Mouse (Mus musculus) midbrain, embryonic 13.5 days (tissue): ENCODE measurements at regions not wholly inside any gene's neighbourhood (a gene's known extent, or its start where the extent isn't known, plus 50 kb on each side); places are given as distances from the start of the nearest gene placed in this dataset.
A peak's percentile ranks its signal among the peaks of the same experiment; 100 is the strongest.
"Not testable (repeated sequence)": the region's sequence is repeated elsewhere in the genome, so short reads cannot be mapped to it uniquely, and the experiment has no call there.

Source experiments
- ATAC-seq: fragments of 200-750 bp; cut with Nextera tagmentation; 2 replicates; pipeline ENCODE4 v1.8.0; 2017; ENCODE audit warnings: mild to moderate bottlenecking, moderate TSS enrichment, moderate library complexity
- H3K27ac ChIP-seq: fragments of 300-500 bp; sonication (generic); 2 replicates; pipeline ENCODE4 v1.5.1; 2015; ENCODE audit warnings: inconsistent platforms, mild to moderate bottlenecking, moderate library complexity
- H3K27me3 ChIP-seq: fragments of 300-500 bp; sonication (generic); 2 replicates; pipeline ENCODE4 v1.6.1; 2015; ENCODE audit warnings: mild to moderate bottlenecking, inconsistent platforms
- H3K36me3 ChIP-seq: fragments of 300-500 bp; sonication (generic); 2 replicates; pipeline ENCODE4 v1.6.1; 2015; ENCODE audit warnings: mild to moderate bottlenecking, inconsistent platforms
- H3K4me1 ChIP-seq: fragments of 300-500 bp; sonication (generic); replicated peaks from 2 replicates; pipeline ENCODE4 v1.6.1; 2015; ENCODE audit warnings: inconsistent platforms
- H3K4me2 ChIP-seq: fragments of 300-500 bp; sonication (generic); replicated peaks from 2 replicates; pipeline ENCODE4 v1.6.1; 2015; ENCODE audit warnings: moderate library complexity, mild to moderate bottlenecking, inconsistent platforms
- H3K4me3 ChIP-seq: fragments of 300-500 bp; sonication (generic); replicated peaks from 2 replicates; pipeline ENCODE4 v1.5.1; 2015; ENCODE audit warnings: mild to moderate bottlenecking, inconsistent platforms
- H3K9ac ChIP-seq: fragments of 300-500 bp; sonication (generic); replicated peaks from 2 replicates; pipeline ENCODE4 v1.6.1; 2015; ENCODE audit warnings: mild to moderate bottlenecking, inconsistent platforms
- H3K9me3 ChIP-seq: fragments of 300-500 bp; sonication (generic); 2 replicates; pipeline ENCODE4 v1.6.1; 2016; ENCODE audit warnings: mild to moderate bottlenecking, inconsistent platforms
- WGBS: fragments of 180-500 bp; shearing (Covaris S2); methylation state at CpG from one replicate; pipeline ENCODE4 v1.1.7; 2015; 5-methylcytosine and 5-hydroxymethylcytosine counted together

DNA sequence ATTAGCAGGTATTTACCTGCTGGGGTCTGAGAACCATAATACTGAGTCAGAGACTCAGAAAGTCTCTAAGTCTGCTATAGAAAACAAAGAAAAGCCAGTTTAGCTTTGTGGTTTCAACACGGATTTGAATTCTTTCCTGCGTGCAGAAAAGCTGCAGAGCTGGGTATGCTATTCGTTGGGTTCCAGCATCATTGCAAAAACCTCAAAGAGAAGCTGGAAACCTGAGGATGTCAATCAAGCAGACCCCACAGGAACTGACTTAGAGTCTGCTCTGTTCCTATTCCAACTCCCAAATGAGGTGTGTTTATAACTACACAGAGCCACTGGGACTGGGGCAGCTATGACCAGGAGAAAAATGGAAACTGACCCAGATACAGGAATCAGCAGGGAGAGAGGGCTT, 183.5 kb downstream of the Dhx15 start:
- ATAC-seq = no peak
- Histone ChIP-seq H3K9ac (no peak overlapping the region), H3K4me1 (no peaks in the 10 kb centered on the region), H3K4me2 (no peak overlapping the region), H3K27me3 (no peaks in the 10 kb centered on the region), H3K36me3 (no peaks in the 10 kb centered on the region), H3K9me3 (no peaks in the 10 kb centered on the region), H3K27ac (no peak overlapping the region), H3K4me3 (no peak overlapping the region)
- 84% methylated on average over 3 of the region's 3 CpGs for WGBS

DNA sequence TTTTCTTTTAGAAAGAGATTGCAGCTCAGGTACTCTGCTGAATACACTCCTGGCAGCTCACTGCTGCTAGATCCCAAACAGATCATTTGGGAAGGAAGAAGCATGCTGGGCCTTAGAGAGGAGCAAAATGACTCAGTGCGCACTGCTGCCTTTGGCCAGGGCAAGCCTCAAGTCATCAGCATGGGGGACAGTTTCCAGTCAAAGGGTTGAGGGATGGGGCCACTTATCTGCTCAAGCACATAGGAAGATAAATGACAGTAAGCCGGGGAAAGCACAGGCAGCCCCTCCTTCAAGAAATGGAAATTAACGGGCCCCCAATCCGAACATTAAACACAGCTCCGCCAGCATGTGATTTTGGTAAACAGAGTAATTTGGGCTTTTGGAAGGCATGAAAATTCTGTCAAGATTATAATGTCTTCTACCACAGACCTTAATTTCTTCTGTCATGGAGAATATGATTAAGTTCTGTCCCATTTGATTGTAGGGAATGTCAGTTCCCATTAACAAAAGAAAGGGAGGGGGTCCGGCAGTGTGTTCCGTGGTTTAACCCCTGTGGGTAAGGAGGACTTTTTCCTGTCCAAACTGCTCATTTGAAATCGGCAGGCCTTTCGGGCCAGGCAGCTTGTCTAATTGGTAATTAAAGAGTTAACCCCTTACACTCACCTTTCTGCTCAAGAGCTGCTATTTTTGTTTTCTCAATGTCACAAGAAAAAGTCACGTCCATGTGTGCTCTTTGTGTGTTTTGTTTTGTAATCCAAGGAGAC, 199.3 kb downstream of the Dhx15 start:
- no peaks in the 10 kb centered on the region for H3K27me3 ChIP-seq
- H3K27ac ChIP-seq = no peak overlapping the region
- peak overlapping the region; percentile 5; the same call in 1 of the 2 replicates for H3K4me3 ChIP-seq
- peaks cover 12% of the 10 kb centered on the region for H3K4me1 ChIP-seq
- H3K36me3 ChIP-seq = no peaks in the 10 kb centered on the region
- ATAC-seq = peak; percentile 56; the same call in 1 of the 2 replicates
- WGBS = 4% methylated on average over 10 of the region's 10 CpGs
- H3K4me2 ChIP-seq = peak overlapping the region; percentile 41
- no peaks in the 10 kb centered on the region for H3K9me3 ChIP-seq
- H3K9ac ChIP-seq = no peak overlapping the region

GRCm38 (mm10) chr5:51989396-51989795, 200.9 kb downstream of the Dhx15 start:
- no peak overlapping the region for H3K9ac ChIP-seq
- H3K36me3 ChIP-seq = no peaks in the 10 kb centered on the region
- no peak overlapping the region for H3K4me3 ChIP-seq
- H3K9me3 ChIP-seq = no peaks in the 10 kb centered on the region
- H3K4me1 ChIP-seq = peaks cover 12% of the 10 kb centered on the region
- no peak overlapping the region for H3K4me2 ChIP-seq
- no peak overlapping the region for H3K27ac ChIP-seq
- WGBS = 28% methylated on average over 4 of the region's 4 CpGs
- H3K27me3 ChIP-seq = no peaks in the 10 kb centered on the region
- no peak for ATAC-seq

GRCm38 (mm10) chr5:51988913-51989312, 201.4 kb downstream of the Dhx15 start:
- H3K9ac ChIP-seq = no peak overlapping the region
- no peaks in the 10 kb centered on the region for H3K9me3 ChIP-seq
- peaks cover 12% of the 10 kb centered on the region for H3K4me1 ChIP-seq
- no peak for ATAC-seq
- H3K4me2 ChIP-seq = no peak overlapping the region
- no peak overlapping the region for H3K27ac ChIP-seq
- no peaks in the 10 kb centered on the region for H3K36me3 ChIP-seq
- 76% methylated on average over 6 of the region's 6 CpGs for WGBS
- no peak overlapping the region for H3K4me3 ChIP-seq
- H3K27me3 ChIP-seq = no peaks in the 10 kb centered on the region

DNA sequence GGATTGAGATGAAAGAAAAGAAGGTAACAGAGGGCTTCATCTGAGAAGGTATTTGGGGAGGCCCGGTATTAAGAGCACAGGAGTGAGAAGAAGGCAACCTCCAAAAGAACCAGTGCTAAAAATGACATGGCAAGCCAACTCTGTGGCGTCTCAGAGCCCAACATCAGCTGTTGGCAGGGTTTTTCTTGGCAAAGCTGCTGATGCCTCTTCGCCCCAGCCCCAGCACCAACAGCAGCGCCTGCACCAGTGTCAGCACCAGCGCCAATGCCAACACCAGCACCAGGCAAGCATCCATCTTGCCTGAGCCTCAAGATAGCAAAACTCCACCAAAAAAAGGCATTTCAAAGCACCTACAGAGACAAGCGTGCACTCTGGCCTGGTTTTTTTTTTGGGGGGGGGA, 205.3 kb downstream of the Dhx15 start:
- Histone ChIP-seq H3K9me3 (no peaks in the 10 kb centered on the region), H3K27me3 (no peaks in the 10 kb centered on the region), H3K4me2 (no peak overlapping the region), H3K9ac (no peak overlapping the region), H3K36me3 (no peaks in the 10 kb centered on the region), H3K4me3 (no peak overlapping the region), H3K27ac (no peak overlapping the region), H3K4me1 (no peaks in the 10 kb centered on the region)
- 95% methylated on average over 6 of the region's 6 CpGs for whole genome bisulfite sequencing
- ATAC-seq = no peak

DNA sequence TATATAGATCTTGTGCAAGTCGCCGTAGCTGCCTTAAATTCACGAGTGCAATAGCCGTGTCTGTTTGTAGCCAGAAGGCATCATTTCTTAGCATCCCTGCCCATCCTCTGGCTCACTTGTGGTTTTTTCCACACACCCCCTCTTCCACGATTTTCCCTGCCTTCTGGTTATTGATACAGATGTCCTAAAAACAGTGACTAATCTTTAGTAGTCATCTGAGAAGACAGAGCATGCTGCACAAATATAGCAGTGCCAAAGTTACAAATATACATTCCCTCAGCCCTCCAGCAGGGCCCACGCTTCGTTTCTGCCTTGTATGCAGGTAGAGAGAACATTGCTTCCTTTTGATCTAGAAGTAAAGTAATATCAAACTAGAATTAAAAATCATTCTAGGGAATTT, 207.5 kb downstream of the Dhx15 start:
- no peak overlapping the region for H3K9ac ChIP-seq
- no peak overlapping the region for H3K4me3 ChIP-seq
- ATAC-seq = no peak
- no peak overlapping the region for H3K27ac ChIP-seq
- no peaks in the 10 kb centered on the region for H3K9me3 ChIP-seq
- no peaks in the 10 kb centered on the region for H3K27me3 ChIP-seq
- H3K4me2 ChIP-seq = no peak overlapping the region
- no peaks in the 10 kb centered on the region for H3K36me3 ChIP-seq
- no peaks in the 10 kb centered on the region for H3K4me1 ChIP-seq
- WGBS = 88% methylated on average over 7 of the region's 7 CpGs

DNA sequence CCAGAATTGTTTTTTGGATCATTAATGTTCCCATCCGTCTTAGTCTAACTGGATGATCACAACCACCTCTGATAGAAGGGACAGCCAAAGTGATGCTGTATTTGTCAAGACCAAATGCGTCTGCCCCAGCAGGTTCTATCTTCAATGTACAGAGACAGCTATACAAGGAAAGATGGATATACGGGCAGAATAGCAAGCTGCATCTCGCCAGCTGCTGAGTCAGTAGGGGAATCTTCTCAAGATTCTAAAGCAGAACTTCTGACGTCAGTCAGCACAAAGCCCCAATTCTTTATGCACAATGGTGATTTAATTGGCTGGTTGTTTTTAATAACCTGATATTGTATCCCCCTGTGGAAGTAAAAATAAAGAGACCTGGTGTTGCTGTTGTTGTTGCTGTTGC, 209.4 kb downstream of the Dhx15 start:
- H3K27ac ChIP-seq = no peak overlapping the region
- ATAC-seq = no peak
- H3K9me3 ChIP-seq = no peaks in the 10 kb centered on the region
- no peak overlapping the region for H3K9ac ChIP-seq
- H3K27me3 ChIP-seq = no peaks in the 10 kb centered on the region
- H3K4me1 ChIP-seq = no peaks in the 10 kb centered on the region
- H3K4me2 ChIP-seq = no peak overlapping the region
- H3K36me3 ChIP-seq = no peaks in the 10 kb centered on the region
- H3K4me3 ChIP-seq = no peak overlapping the region
- 75% methylated on average over 5 of the region's 5 CpGs for WGBS

DNA sequence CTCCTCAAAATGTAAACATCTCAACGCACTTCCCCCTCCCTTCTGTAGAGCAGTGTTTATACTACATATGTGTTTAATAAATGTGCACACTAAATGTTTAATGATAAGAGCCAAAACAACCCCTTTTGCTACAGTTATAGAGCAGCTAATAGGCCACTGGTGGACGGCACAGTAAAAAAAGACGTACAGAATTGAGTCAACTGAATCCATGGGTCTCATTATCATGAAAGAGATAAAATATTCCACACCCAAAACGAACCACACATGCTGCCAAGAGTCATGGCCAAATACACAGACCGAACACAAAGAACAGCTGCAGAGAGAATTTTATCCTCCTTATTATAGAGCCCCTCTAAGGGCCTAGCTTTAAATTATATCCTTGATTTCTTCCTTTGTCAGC, 237.8 kb downstream of the Dhx15 start:
- Histone ChIP-seq H3K27me3 (no peaks in the 10 kb centered on the region), H3K27ac (no peak overlapping the region), H3K4me1 (no peaks in the 10 kb centered on the region), H3K9ac (no peak overlapping the region), H3K36me3 (no peaks in the 10 kb centered on the region), H3K9me3 (no peaks in the 10 kb centered on the region), H3K4me3 (no peak overlapping the region), H3K4me2 (no peak overlapping the region)
- no peak for ATAC-seq
- 76% methylated on average over 5 of the region's 5 CpGs for WGBS

- Histone ChIP-seq H3K27ac (no peak overlapping the region), H3K9me3 (no peaks in the 10 kb centered on the region), H3K4me3 (no peak overlapping the region), H3K36me3 (no peaks in the 10 kb centered on the region), H3K27me3 (no peaks in the 10 kb centered on the region), H3K9ac (no peak overlapping the region), H3K4me2 (no peak overlapping the region), H3K4me1 (no peaks in the 10 kb centered on the region)
- no peak for ATAC-seq
- 93% methylated on average over 5 of the region's 5 CpGs for WGBS
Measured at GRCm38 (mm10) chr5:51949996-51950395, 240.3 kb downstream of the Dhx15 start.

GRCm38 (mm10) chr5:51946062-51946461, 244.3 kb downstream of the Dhx15 start:
- Histone ChIP-seq H3K9ac (no peak overlapping the region), H3K27me3 (no peaks in the 10 kb centered on the region), H3K27ac (no peak overlapping the region), H3K36me3 (no peaks in the 10 kb centered on the region), H3K4me3 (no peak overlapping the region), H3K9me3 (no peaks in the 10 kb centered on the region), H3K4me1 (no peaks in the 10 kb centered on the region), H3K4me2 (no peak overlapping the region)
- ATAC-seq = no peak
- WGBS = 94% methylated on average over 3 of the region's 3 CpGs

DNA sequence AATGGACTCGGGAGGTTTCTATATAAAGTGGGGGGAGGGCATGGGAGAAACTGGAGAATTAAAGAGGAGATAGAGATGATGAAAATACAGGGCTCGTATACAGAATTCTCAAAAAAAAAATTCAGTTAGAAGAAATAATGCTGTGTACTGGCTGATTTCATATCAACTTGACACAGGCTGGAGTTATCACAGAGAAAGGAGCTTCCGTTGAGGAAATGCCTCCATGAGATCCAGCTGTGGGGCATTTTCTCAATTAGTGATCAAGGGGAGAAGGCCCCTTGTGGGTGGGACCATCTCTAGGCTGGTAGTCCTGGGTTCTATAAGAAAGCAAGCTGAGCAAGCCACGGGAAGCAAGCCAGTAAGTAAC, 248.4 kb downstream of the Dhx15 start:
- H3K36me3 ChIP-seq, ATAC-seq, H3K27ac ChIP-seq, H3K4me1 ChIP-seq, H3K4me3 ChIP-seq, H3K9ac ChIP-seq, H3K4me2 ChIP-seq, H3K27me3 ChIP-seq, H3K9me3 ChIP-seq: not testable (repeated sequence)
- WGBS = 74% methylated on average over 4 of the region's 4 CpGs

DNA sequence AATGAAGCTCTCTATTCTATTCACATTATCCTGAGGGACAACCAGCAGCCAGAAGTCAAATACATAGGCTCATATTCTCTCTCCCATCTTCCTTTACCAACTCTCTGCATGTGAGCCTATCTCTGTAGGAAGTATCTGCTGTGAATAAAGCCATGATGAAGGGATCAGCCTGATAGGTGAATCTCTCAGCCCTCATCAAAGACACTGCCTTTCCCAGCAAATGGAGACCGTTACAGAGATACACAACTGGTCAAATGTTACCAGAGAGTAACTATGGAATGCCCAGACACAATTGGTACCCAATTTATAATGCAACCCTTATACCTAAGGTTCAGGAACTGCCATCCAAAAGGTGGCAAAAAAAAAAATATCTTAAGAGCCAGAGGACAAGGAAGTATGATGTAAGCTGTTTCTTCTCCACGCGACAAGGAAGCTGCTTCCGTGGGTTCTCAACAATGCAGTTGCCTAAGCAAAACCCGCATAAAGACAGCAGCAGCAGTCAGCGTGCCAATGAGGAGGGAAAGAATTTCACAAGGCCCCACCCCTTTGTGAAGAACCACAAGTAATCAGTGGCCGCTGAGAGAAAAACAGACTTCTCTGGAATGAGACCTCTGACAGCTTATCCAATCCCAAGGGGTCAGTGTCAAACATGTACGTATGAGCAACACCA, 248.9 kb downstream of the Dhx15 start:
- Histone ChIP-seq H3K4me2 (no peak overlapping the region), H3K9ac (no peak overlapping the region), H3K36me3 (no peaks in the 10 kb centered on the region), H3K4me1 (no peaks in the 10 kb centered on the region), H3K9me3 (no peaks in the 10 kb centered on the region), H3K27ac (no peak overlapping the region), H3K27me3 (no peaks in the 10 kb centered on the region), H3K4me3 (no peak overlapping the region)
- 71% methylated on average over 8 of the region's 8 CpGs for WGBS
- no peak for ATAC-seq

DNA sequence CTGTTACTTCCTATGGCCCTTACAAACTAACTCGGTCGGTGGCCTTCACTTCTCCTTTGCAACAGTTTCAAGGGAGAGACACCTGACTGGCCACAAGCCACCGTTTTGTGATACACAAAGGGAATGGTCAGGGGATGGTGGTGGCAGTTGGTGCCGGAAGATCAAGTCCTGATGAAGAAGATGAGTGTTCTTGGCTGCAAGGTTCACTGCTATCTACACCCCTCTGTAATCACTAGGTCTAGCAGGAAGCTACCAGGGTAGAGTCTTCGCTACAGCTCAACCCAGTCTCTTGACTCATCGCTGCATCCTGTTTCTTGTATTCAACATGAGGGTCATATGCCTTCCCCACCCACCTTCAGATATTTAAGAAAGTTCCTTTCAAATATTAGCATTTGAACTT, 251.5 kb downstream of the Dhx15 start:
- Histone ChIP-seq H3K4me2 (no peak overlapping the region), H3K4me3 (no peak overlapping the region), H3K27me3 (no peaks in the 10 kb centered on the region), H3K36me3 (no peaks in the 10 kb centered on the region), H3K4me1 (no peaks in the 10 kb centered on the region), H3K27ac (no peak overlapping the region), H3K9ac (no peak overlapping the region), H3K9me3 (no peaks in the 10 kb centered on the region)
- WGBS = 93% methylated on average over 6 of the region's 6 CpGs
- ATAC-seq = no peak
